Mouse (Mus musculus) erythroblast, embryonic 14.5 days (primary cell): ENCODE results near the gene Wwox.

ENCODE experiments used
- GATA1 ChIP-seq: IDR thresholded peaks from 2 replicates; pipeline ENCODE4 v1.6.1; 2012; ENCODE audit warnings: low read length, inconsistent platforms, mixed read lengths
- TAL1 ChIP-seq: IDR thresholded peaks from 3 replicates; pipeline ENCODE4 v1.6.1; 2012; ENCODE audit warnings: low read length, inconsistent platforms, mixed read lengths

DNA sequence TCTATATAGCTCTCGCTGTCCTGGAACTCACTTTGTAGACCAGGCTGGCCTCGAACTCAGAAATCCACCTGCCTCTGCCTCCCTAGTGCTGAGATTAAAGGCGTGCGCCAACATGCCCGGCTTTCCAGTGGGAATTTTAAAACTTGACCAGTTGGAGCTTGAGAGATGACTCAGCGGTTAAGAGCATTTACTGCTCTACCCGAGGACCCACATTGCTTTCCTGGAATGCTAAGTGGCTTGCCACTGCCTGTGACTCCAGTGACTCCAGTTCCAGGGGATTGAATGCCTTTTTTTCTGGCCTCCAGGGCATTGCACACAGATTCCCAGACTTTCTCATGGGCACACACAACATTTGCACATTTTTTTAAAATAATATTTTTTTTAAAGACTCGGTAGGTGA is 499.9 kb downstream of the Wwox start:
- TF ChIP-seq TAL1: no peak
- no peak for TF ChIP-seq GATA1
